Mouse (Mus musculus): ENCODE results near the gene Pgm5. TPM values are rescaled to one million over a fixed set of nuclear protein-coding genes. Genes with fewer than 3 reads are reported as not detected.

The Pgm5 gene
- 1.2 and 4.2 TPM in 2 replicates for polyA plus RNA-seq (2015; fragmentation: Nextera tagmentation; extraction: Ambion mirVana)

DNA sequence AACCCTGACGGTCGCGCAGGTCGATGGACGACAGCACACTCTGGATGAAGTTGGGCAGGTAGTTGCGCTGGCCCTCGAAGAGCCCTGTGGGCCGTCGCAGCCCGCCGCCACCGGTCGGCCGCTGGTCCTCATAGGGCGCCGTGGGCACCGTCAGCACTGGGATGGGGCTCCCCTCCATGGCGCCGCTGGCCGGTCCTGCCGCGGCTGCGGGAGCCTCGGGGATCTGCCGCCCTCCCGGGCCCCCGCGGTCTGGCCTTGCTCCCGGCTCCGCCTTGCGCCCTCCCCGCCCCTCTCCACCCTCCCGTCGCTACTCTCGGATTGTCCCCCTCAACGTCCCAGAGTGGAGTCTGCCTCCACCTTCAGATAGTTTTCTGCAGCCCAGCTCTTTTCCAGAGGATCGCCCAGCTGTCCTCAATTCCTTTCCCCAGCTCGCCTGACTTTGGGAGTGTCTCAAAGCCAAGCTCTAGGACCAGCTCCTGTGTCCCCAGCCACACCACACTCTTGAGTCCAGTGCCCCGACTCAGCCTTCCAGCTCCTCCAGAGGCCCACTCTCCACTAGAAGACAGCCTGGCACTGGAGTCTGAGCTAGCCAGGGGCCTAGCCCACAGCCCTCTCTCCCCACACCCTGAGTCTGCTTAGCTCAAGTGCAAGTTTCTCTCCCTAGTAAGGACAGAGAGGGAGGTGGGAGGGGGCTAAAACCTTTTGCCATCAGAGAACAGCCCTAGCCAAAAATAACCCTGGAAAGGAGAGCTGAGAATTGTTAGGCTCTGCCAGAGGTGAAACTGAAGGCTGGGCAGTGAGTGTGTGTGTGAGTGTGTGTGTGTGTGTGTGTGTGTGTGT lies at the start of gene Pgm5:
Gene Pgm5 (minus strand): TSS at position 244 of the 840 bp plus-strand sequence.
- H3K27ac ChIP-seq (replicated peaks) = 0 out of 2 replicates have a peak within 1 kb of the TSS, but pooled peaks have one; percentile 33
- WGBS = 1% methylated on average over 38 of the region's 39 CpGs
- peak within 1 kb of the TSS; percentile 20 for H3K9ac ChIP-seq (replicated peaks)
- H3K4me3 ChIP-seq (replicated peaks) = peak within 1 kb of the TSS; percentile 44
- H3K27me3 ChIP-seq (replicated peaks) = peaks cover 32% of the 10 kb centered on the region
- peak; percentile 78 for ATAC-seq (ENCODE audit: low FRiP score)
- H3K4me2 ChIP-seq = peak within 1 kb of the TSS; percentile 59
- no peaks in the 10 kb centered on the region for H3K9me3 ChIP-seq (replicated peaks)
- H3K4me1 ChIP-seq = peaks cover 10% of the 10 kb centered on the region
- H3K36me3 ChIP-seq = no peaks in the 10 kb centered on the region

DNA sequence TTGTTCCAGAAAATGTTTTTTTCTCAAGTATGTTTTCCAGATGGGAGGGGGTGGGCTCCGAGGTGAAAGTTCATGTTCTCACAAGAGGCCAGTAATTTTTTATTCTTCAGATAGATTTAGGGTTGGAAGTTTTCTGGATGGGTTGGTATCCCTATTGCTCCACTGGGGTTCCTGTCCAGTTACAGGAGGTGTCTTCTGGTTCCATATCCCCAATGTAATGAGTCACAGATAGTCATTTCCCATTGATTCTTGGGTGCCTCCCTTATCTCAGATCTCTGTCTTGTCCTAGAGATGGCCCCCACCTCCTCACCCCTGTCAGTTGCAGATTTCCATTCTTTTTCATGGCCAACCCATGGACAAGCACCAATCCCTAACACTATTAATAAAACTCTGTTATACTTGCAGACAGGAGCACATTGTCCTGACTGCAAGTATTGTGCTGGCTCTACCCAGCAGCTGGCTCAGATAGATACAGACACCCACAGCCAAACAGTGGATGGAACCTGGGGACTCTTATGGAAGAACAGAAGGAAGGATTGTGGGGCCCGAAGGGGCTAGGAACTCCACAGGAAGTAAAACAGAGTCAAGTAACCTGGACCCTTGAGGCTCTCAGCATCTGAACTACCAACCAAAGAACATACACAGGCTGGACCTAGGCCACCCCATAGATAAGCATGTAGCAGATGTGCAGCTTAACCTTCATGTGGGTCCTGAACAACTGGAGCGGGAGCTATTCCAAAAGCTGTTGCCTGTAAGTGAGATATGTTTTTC lies 46.9 kb upstream of the Pgm5 start:
- Histone ChIP-seq H3K9ac (replicated peaks) (no peak overlapping the region), H3K27ac (replicated peaks) (no peak overlapping the region), H3K36me3 (no peaks in the 10 kb centered on the region), H3K4me2 (no peak overlapping the region), H3K4me1 (no peaks in the 10 kb centered on the region), H3K4me3 (replicated peaks) (no peak overlapping the region), H3K9me3 (replicated peaks) (no peaks in the 10 kb centered on the region), H3K27me3 (replicated peaks) (peaks cover 12% of the 10 kb centered on the region)
- ATAC-seq (ENCODE audit: low FRiP score) = no peak
- WGBS = 92% methylated on average over 3 of the region's 3 CpGs

GRCm38 (mm10) chr19:24907655-24908054 lies 46.0 kb upstream of the Pgm5 start:
- no peaks in the 10 kb centered on the region for H3K4me1 ChIP-seq
- no peaks in the 10 kb centered on the region for H3K36me3 ChIP-seq
- H3K27me3 ChIP-seq (replicated peaks) = peaks cover 20% of the 10 kb centered on the region
- ATAC-seq (ENCODE audit: low FRiP score) = no peak
- H3K4me2 ChIP-seq = no peak overlapping the region
- no peak overlapping the region for H3K9ac ChIP-seq (replicated peaks)
- H3K27ac ChIP-seq (replicated peaks) = no peak overlapping the region
- H3K9me3 ChIP-seq (replicated peaks) = no peaks in the 10 kb centered on the region
- no peak overlapping the region for H3K4me3 ChIP-seq (replicated peaks)
- WGBS = 86% methylated on average over 6 of the region's 6 CpGs

DNA sequence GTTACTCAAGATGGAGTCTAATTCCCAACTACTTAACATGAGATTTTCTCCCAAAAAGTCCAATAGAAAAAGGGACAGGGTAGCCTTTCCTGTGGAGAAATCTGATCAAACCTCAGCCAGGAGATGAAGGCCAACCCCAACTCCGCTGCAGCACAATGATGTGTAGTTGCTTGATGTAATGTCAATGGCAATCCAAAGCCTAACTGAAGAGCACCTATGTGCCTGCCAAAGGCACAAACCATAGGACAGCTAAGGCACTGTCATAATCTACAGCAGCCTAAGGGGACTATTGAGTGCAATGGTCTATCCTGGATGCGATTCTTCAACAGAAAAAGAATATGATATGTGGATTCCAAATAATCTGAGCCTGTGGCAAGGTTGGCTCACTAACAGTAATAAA lies 41.2 kb upstream of the Pgm5 start:
- H3K4me1 ChIP-seq = peaks cover 18% of the 10 kb centered on the region
- no peak overlapping the region for H3K4me3 ChIP-seq (replicated peaks)
- no peak overlapping the region for H3K4me2 ChIP-seq
- H3K27ac ChIP-seq (replicated peaks) = no peak overlapping the region
- peaks cover 63% of the 10 kb centered on the region for H3K27me3 ChIP-seq (replicated peaks)
- H3K9ac ChIP-seq (replicated peaks) = no peak overlapping the region
- WGBS = 64% methylated on average over 2 of the region's 2 CpGs
- ATAC-seq (ENCODE audit: low FRiP score) = no peak
- no peaks in the 10 kb centered on the region for H3K9me3 ChIP-seq (replicated peaks)
- no peaks in the 10 kb centered on the region for H3K36me3 ChIP-seq

- Histone ChIP-seq H3K9ac (replicated peaks) (no peak overlapping the region), H3K36me3 (no peaks in the 10 kb centered on the region), H3K27me3 (replicated peaks) (peaks cover 68% of the 10 kb centered on the region), H3K4me1 (peaks cover 23% of the 10 kb centered on the region), H3K27ac (replicated peaks) (no peak overlapping the region), H3K9me3 (replicated peaks) (no peaks in the 10 kb centered on the region), H3K4me2 (no peak overlapping the region), H3K4me3 (replicated peaks) (no peak overlapping the region)
- 11% methylated on average over 2 of the region's 2 CpGs for WGBS
- ATAC-seq (ENCODE audit: low FRiP score) = no peak
Observed at GRCm38 (mm10) chr19:24902256-24902655, 40.6 kb upstream of the Pgm5 start.

- Histone ChIP-seq H3K4me3 (replicated peaks) (no peak overlapping the region), H3K36me3 (no peaks in the 10 kb centered on the region), H3K27ac (replicated peaks) (no peak overlapping the region), H3K4me2 (no peak overlapping the region), H3K4me1 (peaks cover 26% of the 10 kb centered on the region), H3K9ac (replicated peaks) (no peak overlapping the region), H3K27me3 (replicated peaks) (peaks cover 74% of the 10 kb centered on the region), H3K9me3 (replicated peaks) (no peaks in the 10 kb centered on the region)
- whole genome bisulfite sequencing = 4% methylated on average over 3 of the region's 3 CpGs
- ATAC-seq (ENCODE audit: low FRiP score) = no peak
Observed at GRCm38 (mm10) chr19:24901666-24902065, 40.0 kb upstream of the Pgm5 start.

- no peak within 1 kb of the TSS for H3K27ac ChIP-seq (replicated peaks)
- no peaks in the 10 kb centered on the region for H3K36me3 ChIP-seq
- no peaks in the 10 kb centered on the region for H3K9me3 ChIP-seq (replicated peaks)
- H3K4me3 ChIP-seq (replicated peaks) = peak within 1 kb of the TSS; percentile 35
- WGBS = under 1% methylated on average over 27 of the region's 27 CpGs
- no peak within 1 kb of the TSS for H3K9ac ChIP-seq (replicated peaks)
- H3K27me3 ChIP-seq (replicated peaks) = peaks cover 81% of the 10 kb centered on the region
- peaks cover 26% of the 10 kb centered on the region for H3K4me1 ChIP-seq
- no peak for ATAC-seq (ENCODE audit: low FRiP score)
- peak within 1 kb of the TSS; percentile 68 for H3K4me2 ChIP-seq
Observed at GRCm38 (mm10) chr19:24900581-24901220, 39.0 kb upstream of the Pgm5 start, which contains the start of gene Foxd4. TSS of gene Foxd4 (minus strand) at chr19:24901197.

- Histone ChIP-seq H3K9ac (replicated peaks) (no peak overlapping the region), H3K27ac (replicated peaks) (no peak overlapping the region), H3K27me3 (replicated peaks) (peaks cover 85% of the 10 kb centered on the region), H3K4me2 (peak overlapping the region; percentile 68), H3K4me3 (replicated peaks) (peak overlapping the region; percentile 35), H3K9me3 (replicated peaks) (no peaks in the 10 kb centered on the region), H3K4me1 (peaks cover 26% of the 10 kb centered on the region), H3K36me3 (no peaks in the 10 kb centered on the region)
- WGBS = under 1% methylated on average over 82 of the region's 84 CpGs
- peak; percentile 51 for ATAC-seq (ENCODE audit: low FRiP score)
Observed at GRCm38 (mm10) chr19:24899578-24900544, 38.2 kb upstream of the Pgm5 start.

DNA sequence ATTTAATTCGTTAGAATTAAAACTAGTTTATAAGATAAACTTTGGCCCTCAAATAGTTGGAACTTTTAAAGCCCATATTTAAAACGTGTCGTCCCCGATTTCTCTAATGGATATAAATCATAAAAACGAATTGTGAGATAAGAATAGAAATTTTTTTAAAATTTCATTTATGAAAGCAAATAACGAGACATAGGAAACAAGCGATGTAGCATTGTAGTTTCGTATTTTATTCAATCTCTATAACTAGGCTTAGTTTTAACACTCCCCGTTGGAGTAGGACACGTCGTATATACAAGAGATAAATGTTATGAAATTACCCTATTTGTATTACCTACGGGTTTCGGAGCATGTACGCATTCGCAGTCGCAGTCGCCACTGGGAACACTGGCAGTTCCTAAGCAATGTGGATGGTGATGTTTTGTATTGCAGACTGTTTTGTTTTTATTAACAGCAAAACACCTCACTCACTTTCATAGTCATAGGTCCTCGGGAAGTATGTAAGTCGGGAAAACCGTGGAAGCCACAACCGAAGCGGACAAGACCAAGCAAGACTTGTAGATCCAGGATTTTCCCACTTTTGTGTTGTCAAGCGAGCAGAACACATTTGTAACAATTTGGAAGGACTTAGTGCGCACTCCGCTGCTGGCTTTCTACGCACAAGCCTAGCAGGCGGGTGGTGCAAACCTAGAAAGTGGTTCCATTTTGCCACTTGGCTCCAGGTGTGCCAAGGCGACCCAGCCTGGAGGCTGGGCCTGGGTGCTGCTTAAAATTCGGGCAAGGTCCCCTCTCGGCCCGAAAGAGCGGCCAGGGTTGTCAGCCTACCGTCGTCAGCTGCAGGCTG lies 37.3 kb upstream of the Pgm5 start:
- Histone ChIP-seq H3K9me3 (replicated peaks) (no peaks in the 10 kb centered on the region), H3K4me3 (replicated peaks) (peak overlapping the region; percentile 35), H3K4me1 (peaks cover 26% of the 10 kb centered on the region), H3K27me3 (replicated peaks) (peaks cover 81% of the 10 kb centered on the region), H3K4me2 (peak overlapping the region; percentile 68), H3K9ac (replicated peaks) (no peak overlapping the region), H3K27ac (replicated peaks) (no peak overlapping the region), H3K36me3 (no peaks in the 10 kb centered on the region)
- ATAC-seq (ENCODE audit: low FRiP score) = no peak
- WGBS = 2% methylated on average over 34 of the region's 34 CpGs
